Mouse (Mus musculus): ENCODE data around the gene Cradd. TPM values are rescaled to one million over a fixed set of nuclear protein-coding genes. Genes with fewer than 3 reads are reported as not detected.

The Cradd gene
- 1 to 10 TPM; 5.7 to 6.7 TPM for total RNA-seq (2021)
- long read RNA-seq, partial matches to known transcripts = 0 of 3 reads
- long read RNA-seq, other reads (novel, unspliced or antisense) = 2 of 3 reads

- DNase-seq (ENCODE audit: low spot score in 2 of 2) = peak; percentile 80 to 97
Measured at GRCm38 (mm10) chr10:95323393-95324277, at the start of gene Cradd. TSS of gene Cradd (minus strand) at chr10:95324133.

GRCm38 (mm10) chr10:95373340-95373739 is 49.4 kb upstream of the Cradd start:
- no peak for DNase-seq (ENCODE audit: low spot score in 2 of 2)

GRCm38 (mm10) chr10:95371942-95372341 is 48.0 kb upstream of the Cradd start:
- no peak for DNase-seq (ENCODE audit: low spot score in 2 of 2)

- DNase-seq (ENCODE audit: low spot score in 2 of 2) = no peak
Measured at GRCm38 (mm10) chr10:95369190-95369589, 45.3 kb upstream of the Cradd start.

- DNase-seq (ENCODE audit: low spot score in 2 of 2) = no peak
Measured at GRCm38 (mm10) chr10:95368151-95368550, 44.2 kb upstream of the Cradd start.

DNA sequence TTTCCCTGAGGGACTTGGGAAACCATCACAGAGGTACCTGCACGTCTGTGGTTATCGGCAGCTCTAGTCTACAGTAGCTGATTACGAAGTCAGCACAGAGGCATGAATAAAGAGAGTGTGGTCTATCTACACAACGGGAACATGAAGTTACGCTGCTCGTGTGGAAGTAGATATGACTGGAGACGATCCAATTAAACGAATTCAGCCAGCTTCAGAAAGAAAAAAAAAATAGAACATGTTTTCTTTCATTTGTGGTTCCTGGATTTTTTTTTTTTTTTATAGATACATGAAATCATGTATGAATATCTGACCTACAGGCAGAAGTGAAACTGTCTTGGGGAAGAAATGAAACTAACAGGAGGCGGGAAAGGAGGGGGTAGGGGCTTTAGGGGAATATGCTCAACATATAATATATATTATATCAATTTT is 43.7 kb upstream of the Cradd start:
- no peak for DNase-seq (ENCODE audit: low spot score in 2 of 2)

GRCm38 (mm10) chr10:95367241-95367640 is 43.3 kb upstream of the Cradd start:
- no peak for DNase-seq (ENCODE audit: low spot score in 2 of 2)

- no peak for DNase-seq (ENCODE audit: low spot score in 2 of 2)
Measured at GRCm38 (mm10) chr10:95362326-95362725, 38.4 kb upstream of the Cradd start.

DNA sequence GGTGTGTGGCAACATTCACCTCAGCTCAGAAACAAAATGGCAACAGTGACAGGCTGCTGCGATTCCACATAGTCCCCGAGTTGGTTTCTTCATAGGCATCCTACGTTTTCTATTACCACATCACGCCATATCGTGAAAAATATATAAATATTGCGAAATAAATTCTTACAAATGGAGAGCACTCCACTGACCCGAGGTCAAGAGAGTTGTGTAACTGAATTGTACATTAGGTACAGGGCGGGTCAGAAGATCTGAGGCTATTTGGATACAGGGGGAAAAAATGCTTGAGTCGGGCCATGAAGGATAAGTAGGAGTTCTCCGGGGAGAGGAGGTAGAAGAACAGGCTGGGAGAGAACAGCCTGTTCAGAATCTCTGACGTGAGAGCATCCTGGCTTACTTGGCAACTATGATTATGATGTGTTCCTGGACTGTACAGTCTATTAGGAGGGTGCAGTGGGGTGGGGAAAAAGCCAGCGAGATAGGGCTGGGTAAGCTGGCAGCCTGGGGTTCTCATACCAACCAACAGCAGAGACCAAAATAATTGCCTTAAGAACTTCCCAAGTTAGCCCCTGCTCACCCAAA is 37.4 kb upstream of the Cradd start:
- DNase-seq (ENCODE audit: low spot score in 2 of 2) = no peak

GRCm38 (mm10) chr10:95360048-95360447 is 36.1 kb upstream of the Cradd start:
- no peak for DNase-seq (ENCODE audit: low spot score in 2 of 2)

GRCm38 (mm10) chr10:95357721-95358120 is 33.8 kb upstream of the Cradd start:
- no peak for DNase-seq (ENCODE audit: low spot score in 2 of 2)

GRCm38 (mm10) chr10:95356711-95357110 is 32.8 kb upstream of the Cradd start:
- no peak for DNase-seq (ENCODE audit: low spot score in 2 of 2)

DNA sequence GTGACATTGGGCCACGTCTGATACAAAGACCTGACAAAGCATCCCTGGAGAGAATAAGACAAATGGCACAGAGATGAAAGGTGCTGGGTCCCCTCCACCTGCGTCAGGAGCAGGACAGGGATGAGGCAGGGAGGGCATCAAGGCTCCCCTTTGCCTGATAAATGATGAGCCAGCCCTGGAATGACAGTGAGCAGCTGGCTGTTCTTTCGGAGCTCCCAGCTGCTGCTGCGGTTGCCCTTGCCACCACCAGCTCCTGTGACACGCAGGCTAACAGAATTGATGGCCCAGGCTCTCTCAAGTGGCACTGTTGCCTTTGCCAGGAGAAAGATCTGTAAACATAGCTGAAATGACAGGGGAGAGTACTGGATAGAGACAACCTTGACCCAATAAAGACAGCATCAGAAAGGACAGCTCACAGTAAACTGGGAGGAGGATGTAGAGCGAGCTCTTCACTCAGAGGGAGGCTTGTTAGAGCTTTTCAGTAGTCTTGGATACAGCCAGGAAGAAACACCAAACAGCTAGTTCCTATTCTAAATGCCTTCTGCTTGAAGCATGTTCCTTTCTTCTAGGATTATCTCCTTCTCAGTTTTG is 31.8 kb upstream of the Cradd start:
- no peak for DNase-seq (ENCODE audit: low spot score in 2 of 2)

GRCm38 (mm10) chr10:95354673-95355072 is 30.7 kb upstream of the Cradd start:
- DNase-seq (ENCODE audit: low spot score in 2 of 2) = no peak

- no peak for DNase-seq (ENCODE audit: low spot score in 2 of 2)
Measured at GRCm38 (mm10) chr10:95354047-95354446, 30.1 kb upstream of the Cradd start.

DNA sequence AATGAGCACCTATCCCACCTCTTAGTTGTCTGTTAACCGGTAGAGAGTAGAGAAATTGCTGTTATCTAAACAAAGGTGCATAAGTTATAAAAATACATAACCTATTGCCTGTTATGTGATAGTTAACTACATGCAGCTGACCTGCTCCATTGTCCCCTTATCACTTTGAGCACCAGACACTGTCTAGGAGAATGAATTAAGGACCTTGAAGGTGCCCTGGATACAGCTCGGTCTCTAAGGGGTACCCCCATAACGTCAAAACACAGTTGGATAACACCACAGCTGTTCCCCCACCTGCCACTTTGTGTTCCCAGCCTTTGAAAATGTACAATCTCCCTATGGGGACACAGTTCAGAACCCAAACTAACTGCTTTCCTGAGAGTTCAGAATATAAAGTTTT is 24.5 kb upstream of the Cradd start:
- DNase-seq (ENCODE audit: low spot score in 2 of 2) = no peak

GRCm38 (mm10) chr10:95347776-95348175 is 23.8 kb upstream of the Cradd start:
- DNase-seq (ENCODE audit: low spot score in 2 of 2) = no peak

GRCm38 (mm10) chr10:95342833-95343590 is 19.1 kb upstream of the Cradd start:
- DNase-seq (ENCODE audit: low spot score in 2 of 2) = no peak

- no peak for DNase-seq (ENCODE audit: low spot score in 2 of 2)
Measured at GRCm38 (mm10) chr10:95340676-95341075, 16.7 kb upstream of the Cradd start.

DNA sequence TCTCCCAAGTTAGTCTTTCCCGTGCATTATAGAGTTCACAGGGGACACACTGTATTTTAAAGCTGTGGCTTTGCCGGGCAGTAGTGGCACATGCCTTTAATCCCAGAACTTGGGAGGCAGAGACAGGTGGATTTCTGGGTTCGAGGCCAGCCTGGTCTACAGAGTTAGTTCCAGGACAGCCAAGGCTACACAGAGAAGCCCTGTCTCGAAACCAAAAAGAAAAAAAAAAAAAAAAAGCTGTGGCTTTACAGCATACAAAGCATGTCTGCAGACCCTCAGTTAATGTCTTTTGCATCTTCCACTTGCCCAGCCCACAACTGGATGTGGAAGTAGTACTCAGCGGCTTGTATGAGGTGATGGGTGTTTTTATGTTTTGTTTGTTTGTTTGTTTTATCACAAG is 13.7 kb upstream of the Cradd start:
- no peak for DNase-seq (ENCODE audit: low spot score in 2 of 2)

DNA sequence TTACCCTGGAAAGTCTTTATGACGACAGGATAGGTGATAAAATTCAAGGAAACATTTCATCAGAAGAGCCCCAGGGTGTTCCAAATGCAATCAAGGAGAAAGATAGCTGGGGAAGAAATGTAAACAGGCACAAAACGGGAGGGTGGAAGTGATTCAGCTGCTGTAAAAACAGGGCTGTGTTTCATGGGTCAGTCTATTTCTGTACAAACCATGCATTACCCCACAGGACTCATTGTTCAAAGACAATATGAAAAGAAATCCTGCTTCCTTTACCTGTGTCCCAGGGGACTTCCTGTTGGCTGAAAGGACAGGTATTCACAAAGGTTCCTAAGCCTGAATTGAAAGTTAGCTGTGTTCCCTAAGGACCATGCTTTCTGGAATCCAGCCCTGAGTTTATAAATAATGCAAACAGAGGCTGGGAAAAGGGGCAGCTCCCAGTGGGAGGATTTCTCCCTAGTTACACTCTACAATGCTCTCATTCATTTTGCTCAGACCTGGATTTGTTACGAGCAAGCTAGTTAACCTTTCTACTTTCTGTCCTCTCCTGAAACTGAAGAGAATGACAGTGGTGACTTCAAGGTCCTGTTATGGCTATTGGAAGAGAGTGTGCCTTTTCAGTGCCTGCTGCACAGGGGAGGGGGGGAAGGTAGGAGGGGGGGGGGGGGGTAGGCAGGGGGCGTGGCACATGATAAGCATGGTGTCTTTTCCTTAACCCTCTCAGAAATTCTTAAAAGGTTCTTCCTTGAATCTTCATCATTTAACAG is 13.0 kb upstream of the Cradd start:
- no peak for DNase-seq (ENCODE audit: low spot score in 2 of 2)

All from layer of hippocampus, adult 18-20 months (tissue).